Mouse (Mus musculus): ENCODE results near the gene Bcl11a.

DNA sequence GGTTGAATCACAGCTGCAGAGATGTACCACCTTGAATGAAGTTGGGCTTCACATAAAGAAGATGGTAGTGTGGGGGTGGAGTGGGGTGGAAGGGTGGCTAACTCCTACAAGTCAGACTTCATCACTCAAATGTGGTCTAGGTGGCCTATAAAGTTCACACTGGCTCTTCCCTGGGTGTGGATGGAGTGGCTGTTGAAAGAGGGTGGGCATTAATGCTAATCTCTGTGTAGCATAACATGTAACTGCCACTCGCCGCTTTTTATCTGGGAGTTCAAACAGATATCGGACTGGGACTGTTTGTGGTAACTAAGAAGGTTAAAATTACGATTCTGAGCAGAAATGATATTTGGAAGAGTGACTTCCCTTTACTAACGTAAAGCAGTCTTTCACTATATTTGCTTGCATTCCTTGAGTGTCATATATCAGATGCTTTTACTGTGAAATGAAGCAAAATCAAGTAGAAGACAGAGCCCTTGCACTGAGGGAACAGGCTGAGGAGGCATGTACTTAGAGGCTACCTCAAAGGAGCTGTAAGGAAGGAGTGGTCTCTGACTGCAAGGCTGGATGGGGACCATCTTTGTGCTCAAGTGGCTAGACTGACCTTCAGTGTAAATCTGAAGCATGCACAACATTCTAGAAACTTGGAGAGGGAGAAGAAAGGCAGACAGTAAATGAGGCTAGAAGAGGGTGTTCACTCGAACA, 58.4 kb downstream of the Bcl11a start:
- TF ChIP-seq TAL1 (conservative IDR thresholded peaks at IDR 0.05; ENCODE audit: low read depth, low read length) (peak; percentile 45; the same call in 1 of the 2 replicates), CTCF (IDR thresholded peaks at IDR 0.05; ENCODE audit: low read depth, low read length) (no peak)

Measured in G1E (cell line).